Mouse (Mus musculus): ENCODE results near the gene Herc1.

DNA sequence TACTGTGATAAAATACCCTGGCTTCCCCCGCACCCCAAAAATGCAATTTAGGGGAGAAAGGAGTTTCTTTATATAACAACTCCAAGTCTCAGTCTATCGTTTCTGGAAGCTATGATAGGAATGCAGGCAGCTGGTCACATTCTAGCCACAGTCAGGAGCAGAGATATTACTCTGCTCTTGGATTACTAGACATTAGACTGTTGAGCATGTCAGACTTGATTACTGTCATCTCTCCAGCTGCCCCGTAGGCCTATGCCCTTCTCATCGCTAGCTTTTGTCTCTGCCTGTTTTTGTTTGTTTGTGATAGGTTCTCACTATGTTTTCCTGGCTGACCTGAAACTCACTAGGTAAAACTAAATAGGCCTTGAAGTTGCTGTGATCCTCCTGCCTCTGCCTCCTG, 41.5 kb upstream of the Herc1 start:
- TF ChIP-seq USF1 (IDR thresholded peaks at IDR 0.05; ENCODE audit: low read depth), result no peak
- TF ChIP-seq MAX (IDR thresholded peaks at IDR 0.05; ENCODE audit: low read depth), result no peak
- TF ChIP-seq E2F4 (IDR thresholded peaks at IDR 0.05; ENCODE audit: insufficient read depth), result no peak
- TF ChIP-seq POLR2A (IDR thresholded peaks at IDR 0.05; ENCODE audit: insufficient read length, low read depth), result no peak
- no peak for TF ChIP-seq TCF12 (IDR thresholded peaks at IDR 0.05; ENCODE audit: insufficient read depth, poor library complexity, severe bottlenecking)
- TF ChIP-seq MYOG (IDR thresholded peaks at IDR 0.05; ENCODE audit: control insufficient read depth in 1 of 3, insufficient read depth in 1 of 3, insufficient read length in 2 of 3, low read depth in 2 of 3), result no peak
- no peak for TF ChIP-seq POLR2AphosphoS2 (IDR thresholded peaks at IDR 0.05; ENCODE audit: insufficient read length, low read depth)
- TF ChIP-seq SRF (IDR thresholded peaks at IDR 0.05; ENCODE audit: control insufficient read depth, insufficient read length, low read depth), result no peak
- no peak for TF ChIP-seq MYOD1 (IDR thresholded peaks at IDR 0.05; ENCODE audit: control insufficient read depth in 1 of 3, insufficient read length in 2 of 3, low read depth in 2 of 3)
- TF ChIP-seq TCF3 (IDR thresholded peaks at IDR 0.05; ENCODE audit: insufficient read length, low read depth), result no peak
- TF ChIP-seq REST (IDR thresholded peaks at IDR 0.05; ENCODE audit: insufficient read depth, insufficient read length), result no peak
- TF ChIP-seq CEBPB (IDR thresholded peaks at IDR 0.05; ENCODE audit: insufficient read depth, poor library complexity, severe bottlenecking), result no peak
